ENCODE assay signal across 9 mouse cellular contexts in the genomic region with DNA sequence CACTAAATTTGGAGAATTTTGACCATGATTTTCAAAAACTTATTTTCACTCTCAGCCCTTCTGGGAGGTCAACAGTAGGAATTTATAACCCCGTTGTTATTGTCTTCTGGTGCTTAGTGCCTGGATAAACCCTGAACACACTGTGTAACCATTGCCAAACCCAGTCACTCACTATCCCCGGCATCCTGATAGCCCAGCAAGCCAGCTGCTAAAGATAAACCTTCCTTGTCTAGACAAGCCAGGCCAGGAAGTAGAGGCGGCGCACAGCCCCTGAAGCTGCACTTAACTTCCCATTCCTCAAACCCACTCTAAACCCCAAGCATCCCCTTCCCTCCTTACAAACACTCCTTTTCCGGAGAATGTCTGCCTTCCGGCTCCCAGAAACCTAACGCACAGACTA. TPM values are rescaled to one million over a fixed set of nuclear protein-coding genes. Genes with fewer than 3 reads are reported as not detected.
A peak's percentile ranks its signal among the peaks of the same experiment; 100 is the strongest.
DNase-seq lines count a peak whose midpoint lies in the region; ATAC-seq lines count a peak whose summit lies in the region.
"Had no signal": no experiment of that assay in that cellular context is flagged by ENCODE, and none has a peak within 500 bp of the region (broad histone marks: within the 10 kb centered on the region; RNA-seq: fewer than 3 reads in every experiment).

No protein-coding gene starts in this region.

- intact Hi-C loops in heart, postnatal 10 days (cut with DNase I), result loop anchor here (5.0 kb wide), 1 partner anchor 43 kb away; the partner anchor contains the start of genes Sept10 and Sowahc

- H3K4me1 ChIP-seq in liver, embryonic 13.5 days (replicated peaks), result peaks cover 35% of the 10 kb centered on the region

- peak; percentile 10 to 26 for DNase-seq in heart, postnatal 10 days
- DNase-seq in heart, adult 8-10 months (ENCODE audit: low spot score), result no peak
- peak; percentile 43 for DNase-seq in brain, adult 2 months (ENCODE audit: low read depth, low spot score)
- DNase-seq in liver, embryonic 13.5 days, result no peak
- no peak for DNase-seq in adrenal gland, adult 2 months
- no peak for DNase-seq in layer of hippocampus, postnatal 14 days (ENCODE audit: low spot score in 2 of 2)
- DNase-seq: kidney, adult 18-20 months had no signal

- no peak overlapping the region for H3K4me3 ChIP-seq in liver, embryonic 13.5 days (replicated peaks)
- H3K4me3 ChIP-seq: forebrain, embryonic 10.5 days had no signal

- 8% methylated on average over 7 of the region's 7 CpGs for WGBS in liver, embryonic 13.5 days (ENCODE audit: insufficient replicate concordance)

- no peak overlapping the region for H3K27ac ChIP-seq in liver, embryonic 13.5 days
- H3K27ac ChIP-seq: forebrain, embryonic 10.5 days had no signal

- H3K27me3 ChIP-seq in liver, embryonic 13.5 days, result no peaks in the 10 kb centered on the region

- H3K9me3 ChIP-seq in liver, embryonic 13.5 days (replicated peaks), result no peaks in the 10 kb centered on the region
- H3K9me3 ChIP-seq: forebrain, embryonic 10.5 days had no signal

- peak; percentile 59 for ATAC-seq in liver, embryonic 13.5 days (ENCODE audit: low read depth)
- peak; percentile 54; the same call in 1 of the 2 replicates for ATAC-seq in megakaryocyte-erythroid progenitor cell, adult 5-6 weeks (replicated peaks; ENCODE audit: low FRiP score, low TSS enrichment, poor library complexity, severe bottlenecking)

- no peak overlapping the region for H3K4me2 ChIP-seq in liver, embryonic 13.5 days

- no peaks in the 10 kb centered on the region for H3K36me3 ChIP-seq in liver, embryonic 13.5 days
- H3K36me3 ChIP-seq: forebrain, embryonic 10.5 days had no signal

- H3K9ac ChIP-seq in liver, embryonic 13.5 days, result no peak overlapping the region

RNA-seq across cellular contexts. Expression of gene Sowahc, which starts 43.3 kb away (rescaled TPM):
- 1 to 10 TPM; 1.7 to 3.0 TPM for total RNA-seq in heart, postnatal 10 days (2021)
- total RNA-seq in heart, adult 8-10 months (2022), result 1 to 10 TPM; 1.0 to 1.5 (median 1.4) TPM
- 1.5 and 2.1 TPM in 2 replicates for polyA plus RNA-seq in liver, embryonic 13.5 days (2015; fragmentation: Nextera tagmentation; extraction: Ambion mirVana)
- 0.62 TPM in 1 of 2 replicates, not detected in the other for total RNA-seq in megakaryocyte-erythroid progenitor cell, adult 5-6 weeks (2014; fragmentation: Nextera tagmentation)
- total RNA-seq in megakaryocyte-erythroid progenitor cell, adult 5-6 weeks (2017), result 0.15 and 2.1 TPM in 2 replicates
- total RNA-seq in adrenal gland, adult 2 months (2021), result 10 to 100 TPM; 29.8 to 45.9 TPM
- polyA plus RNA-seq in adrenal gland, adult 2 months (2012; rRNA removed), result 11.4 and 15.2 TPM in 2 replicates
- total RNA-seq in layer of hippocampus, postnatal 14 days (2021), result 10 to 100 TPM in 1 of 2 experiments, 1 to 10 TPM in 1; 9.2 to 10.1 TPM

RNA-seq across cellular contexts. Expression of gene Sept10, which starts 43.4 kb away (rescaled TPM):
- total RNA-seq in heart, postnatal 10 days (2021), result 10 to 100 TPM; 35.0 to 39.9 TPM
- total RNA-seq in heart, adult 8-10 months (2022), result 10 to 100 TPM; 14.4 to 20.6 (median 18.7) TPM
- polyA plus RNA-seq in liver, embryonic 13.5 days (2015; fragmentation: Nextera tagmentation; extraction: Ambion mirVana), result 11.5 and 14.3 TPM in 2 replicates
- 0.37 TPM in 1 of 2 replicates, not detected in the other for total RNA-seq in megakaryocyte-erythroid progenitor cell, adult 5-6 weeks (2014; fragmentation: Nextera tagmentation)
- total RNA-seq in megakaryocyte-erythroid progenitor cell, adult 5-6 weeks (2017), result not detected in 2 replicates
- 10 to 100 TPM; 40.9 to 48.2 TPM for total RNA-seq in adrenal gland, adult 2 months (2021)
- 8.0 and 8.3 TPM in 2 replicates for polyA plus RNA-seq in adrenal gland, adult 2 months (2012; rRNA removed)
- total RNA-seq in layer of hippocampus, postnatal 14 days (2021), result 10 to 100 TPM in 1 of 2 experiments, 1 to 10 TPM in 1; 9.7 to 12.6 TPM

RNA-seq across cellular contexts. Expression of gene P4ha1, which starts 58.0 kb away (rescaled TPM):
- 10 to 100 TPM; 22.7 to 24.6 TPM for total RNA-seq in heart, postnatal 10 days (2021)
- 10 to 100 TPM; 32.4 to 59.3 (median 44.0) TPM for total RNA-seq in heart, adult 8-10 months (2022)
- 13.9 and 16.9 TPM in 2 replicates for polyA plus RNA-seq in liver, embryonic 13.5 days (2015; fragmentation: Nextera tagmentation; extraction: Ambion mirVana)
- total RNA-seq in megakaryocyte-erythroid progenitor cell, adult 5-6 weeks (2014; fragmentation: Nextera tagmentation), result 4.2 and 8.6 TPM in 2 replicates
- 13.4 and 15.8 TPM in 2 replicates for total RNA-seq in megakaryocyte-erythroid progenitor cell, adult 5-6 weeks (2017)
- total RNA-seq in adrenal gland, adult 2 months (2021), result 10 to 100 TPM; 44.4 to 79.9 TPM
- 4.7 and 7.6 TPM in 2 replicates for polyA plus RNA-seq in adrenal gland, adult 2 months (2012; rRNA removed)
- total RNA-seq in layer of hippocampus, postnatal 14 days (2021), result 10 to 100 TPM; 33.5 to 39.5 TPM

Comparison
In these comparisons a context has a peak if more than half of its experiments do, and no peak if none do; other contexts are left out.
1. DNase-seq: peak in heart, postnatal 10 days (2 of 2) and brain, adult 2 months (single experiment); none in heart, adult 8-10 months (single experiment), liver, embryonic 13.5 days (single experiment), adrenal gland, adult 2 months (single experiment) and layer of hippocampus, postnatal 14 days (0 of 2).
2. RNA of gene Sept10, which starts 43.4 kb away (total RNA-seq): 40.9 to 48.2 TPM in adrenal gland, adult 2 months, 35.0 to 39.9 TPM in heart, postnatal 10 days, 14.4 to 20.6 TPM in heart, adult 8-10 months and 9.7 to 12.6 TPM in layer of hippocampus, postnatal 14 days; 0.37 TPM in megakaryocyte-erythroid progenitor cell, adult 5-6 weeks; every median in the first group is over 4 times any median in the second.